Mouse (Mus musculus): ENCODE measurements around the gene Gm20388. TPM values are rescaled to one million over a fixed set of nuclear protein-coding genes. Genes with fewer than 3 reads are reported as not detected.

Gene Gm20388
- polyA plus RNA-seq, 1 experiment from 2014 or later, result not detected

- no peak for ATAC-seq (ENCODE audit: insufficient number of reproducible peaks, insufficient read depth, low FRiP score, low read depth)
- Histone ChIP-seq H3K36me3 (ENCODE audit: control insufficient read depth, insufficient read depth, low read length) (no peaks in the 10 kb centered on the region), H3K4me1 (ENCODE audit: control insufficient read depth in 2 of 2, insufficient read depth in 2 of 2, low read length in 2 of 2) (peaks cover 12 to 15% of the 10 kb centered on the region in 2 experiments; a peak in 3 of 4 replicates), H3K4me2 (ENCODE audit: low read length) (no peak overlapping the region), H3K27me3 (ENCODE audit: control insufficient read depth, insufficient read depth, low read length) (no peaks in the 10 kb centered on the region), H3K4me3 (ENCODE audit: control insufficient read depth in 1 of 2, insufficient read depth in 1 of 2, low read depth in 1 of 2, low read length in 2 of 2) (no peak overlapping the region), H3K9ac (ENCODE audit: low read length) (no peak overlapping the region), H3K9me3 (ENCODE audit: control insufficient read depth, low read length) (no peaks in the 10 kb centered on the region), H3K27ac (replicated peaks in 1 of 2; ENCODE audit: control insufficient read depth in 1 of 2, insufficient read depth in 1 of 2, low read depth in 2 of 2, low read length in 2 of 2) (no peak overlapping the region)
- 82% methylated on average over 9 of the region's 9 CpGs for WGBS
Measured at GRCm38 (mm10) chr8:123136287-123136686, 3225.6 kb downstream of the Gm20388 start.

GRCm38 (mm10) chr8:123137645-123138077 is 3227.0 kb downstream of the Gm20388 start:
- Histone ChIP-seq H3K27ac (replicated peaks in 1 of 2; ENCODE audit: control insufficient read depth in 1 of 2, insufficient read depth in 1 of 2, low read depth in 2 of 2, low read length in 2 of 2) (peak overlapping the region; percentile 29 to 34), H3K9ac (ENCODE audit: low read length) (no peak overlapping the region), H3K4me3 (ENCODE audit: control insufficient read depth in 1 of 2, insufficient read depth in 1 of 2, low read depth in 1 of 2, low read length in 2 of 2) (no peak overlapping the region), H3K4me2 (ENCODE audit: low read length) (no peak overlapping the region), H3K36me3 (ENCODE audit: control insufficient read depth, insufficient read depth, low read length) (no peaks in the 10 kb centered on the region), H3K9me3 (ENCODE audit: control insufficient read depth, low read length) (no peaks in the 10 kb centered on the region), H3K4me1 (ENCODE audit: control insufficient read depth in 2 of 2, insufficient read depth in 2 of 2, low read length in 2 of 2) (peaks cover 18 to 24% of the 10 kb centered on the region in 2 experiments; a peak in 3 of 4 replicates), H3K27me3 (ENCODE audit: control insufficient read depth, insufficient read depth, low read length) (no peaks in the 10 kb centered on the region)
- ATAC-seq (ENCODE audit: insufficient number of reproducible peaks, insufficient read depth, low FRiP score, low read depth), result peak; percentile 79
- WGBS, result 10% methylated on average over 2 of the region's 2 CpGs

- peaks cover 18 to 24% of the 10 kb centered on the region in 2 experiments; a peak in 3 of 4 replicates for H3K4me1 ChIP-seq (ENCODE audit: control insufficient read depth in 2 of 2, insufficient read depth in 2 of 2, low read length in 2 of 2)
- no peak overlapping the region for H3K27ac ChIP-seq (replicated peaks in 1 of 2; ENCODE audit: control insufficient read depth in 1 of 2, insufficient read depth in 1 of 2, low read depth in 2 of 2, low read length in 2 of 2)
- H3K9ac ChIP-seq (ENCODE audit: low read length), result no peak overlapping the region
- H3K9me3 ChIP-seq (ENCODE audit: control insufficient read depth, low read length), result no peaks in the 10 kb centered on the region
- no peaks in the 10 kb centered on the region for H3K27me3 ChIP-seq (ENCODE audit: control insufficient read depth, insufficient read depth, low read length)
- no peak overlapping the region for H3K4me2 ChIP-seq (ENCODE audit: low read length)
- WGBS, result 67% methylated on average over 4 of the region's 4 CpGs
- H3K4me3 ChIP-seq (ENCODE audit: control insufficient read depth in 1 of 2, insufficient read depth in 1 of 2, low read depth in 1 of 2, low read length in 2 of 2), result no peak overlapping the region
- ATAC-seq (ENCODE audit: insufficient number of reproducible peaks, insufficient read depth, low FRiP score, low read depth), result no peak
- no peaks in the 10 kb centered on the region for H3K36me3 ChIP-seq (ENCODE audit: control insufficient read depth, insufficient read depth, low read length)
Measured at GRCm38 (mm10) chr8:123138741-123139140, 3228.1 kb downstream of the Gm20388 start.

GRCm38 (mm10) chr8:123141741-123142462 is 3231.3 kb downstream of the Gm20388 start:
- peaks cover 16 to 24% of the 10 kb centered on the region in 2 experiments; a peak in 3 of 4 replicates for H3K4me1 ChIP-seq (ENCODE audit: control insufficient read depth in 2 of 2, insufficient read depth in 2 of 2, low read length in 2 of 2)
- no peaks in the 10 kb centered on the region for H3K9me3 ChIP-seq (ENCODE audit: control insufficient read depth, low read length)
- peak overlapping the region; percentile 30 to 49; a peak in 3 of 4 replicates for H3K27ac ChIP-seq (replicated peaks in 1 of 2; ENCODE audit: control insufficient read depth in 1 of 2, insufficient read depth in 1 of 2, low read depth in 2 of 2, low read length in 2 of 2)
- ATAC-seq (ENCODE audit: insufficient number of reproducible peaks, insufficient read depth, low FRiP score, low read depth), result no peak
- 59% methylated on average over 14 of the region's 14 CpGs for WGBS
- H3K27me3 ChIP-seq (ENCODE audit: control insufficient read depth, insufficient read depth, low read length), result no peaks in the 10 kb centered on the region
- no peak overlapping the region for H3K4me2 ChIP-seq (ENCODE audit: low read length)
- H3K36me3 ChIP-seq (ENCODE audit: control insufficient read depth, insufficient read depth, low read length), result no peaks in the 10 kb centered on the region
- no peak overlapping the region for H3K9ac ChIP-seq (ENCODE audit: low read length)
- no peak overlapping the region for H3K4me3 ChIP-seq (ENCODE audit: control insufficient read depth in 1 of 2, insufficient read depth in 1 of 2, low read depth in 1 of 2, low read length in 2 of 2)

GRCm38 (mm10) chr8:123145279-123145678 is 3234.6 kb downstream of the Gm20388 start:
- no peak overlapping the region for H3K9ac ChIP-seq (ENCODE audit: low read length)
- no peaks in the 10 kb centered on the region for H3K9me3 ChIP-seq (ENCODE audit: control insufficient read depth, low read length)
- no peaks in the 10 kb centered on the region for H3K27me3 ChIP-seq (ENCODE audit: control insufficient read depth, insufficient read depth, low read length)
- no peak overlapping the region for H3K4me2 ChIP-seq (ENCODE audit: low read length)
- peaks cover 6 to 9% of the 10 kb centered on the region in 2 experiments; a peak in 1 of 4 replicates for H3K4me1 ChIP-seq (ENCODE audit: control insufficient read depth in 2 of 2, insufficient read depth in 2 of 2, low read length in 2 of 2)
- no peaks in the 10 kb centered on the region for H3K36me3 ChIP-seq (ENCODE audit: control insufficient read depth, insufficient read depth, low read length)
- no peak overlapping the region for H3K4me3 ChIP-seq (ENCODE audit: control insufficient read depth in 1 of 2, insufficient read depth in 1 of 2, low read depth in 1 of 2, low read length in 2 of 2)
- WGBS, result 51% methylated on average over 6 of the region's 6 CpGs
- no peak overlapping the region for H3K27ac ChIP-seq (replicated peaks in 1 of 2; ENCODE audit: control insufficient read depth in 1 of 2, insufficient read depth in 1 of 2, low read depth in 2 of 2, low read length in 2 of 2)
- no peak for ATAC-seq (ENCODE audit: insufficient number of reproducible peaks, insufficient read depth, low FRiP score, low read depth)

GRCm38 (mm10) chr8:123146390-123146789 is 3235.7 kb downstream of the Gm20388 start:
- WGBS, result 81% methylated on average over 7 of the region's 7 CpGs
- no peak overlapping the region for H3K4me3 ChIP-seq (ENCODE audit: control insufficient read depth in 1 of 2, insufficient read depth in 1 of 2, low read depth in 1 of 2, low read length in 2 of 2)
- no peak overlapping the region for H3K4me2 ChIP-seq (ENCODE audit: low read length)
- no peaks in the 10 kb centered on the region for H3K27me3 ChIP-seq (ENCODE audit: control insufficient read depth, insufficient read depth, low read length)
- no peaks in the 10 kb centered on the region for H3K9me3 ChIP-seq (ENCODE audit: control insufficient read depth, low read length)
- H3K27ac ChIP-seq (replicated peaks in 1 of 2; ENCODE audit: control insufficient read depth in 1 of 2, insufficient read depth in 1 of 2, low read depth in 2 of 2, low read length in 2 of 2), result no peak overlapping the region
- no peak for ATAC-seq (ENCODE audit: insufficient number of reproducible peaks, insufficient read depth, low FRiP score, low read depth)
- peaks cover 6 to 9% of the 10 kb centered on the region in 2 experiments; a peak in 1 of 4 replicates for H3K4me1 ChIP-seq (ENCODE audit: control insufficient read depth in 2 of 2, insufficient read depth in 2 of 2, low read length in 2 of 2)
- no peak overlapping the region for H3K9ac ChIP-seq (ENCODE audit: low read length)
- H3K36me3 ChIP-seq (ENCODE audit: control insufficient read depth, insufficient read depth, low read length), result no peaks in the 10 kb centered on the region

GRCm38 (mm10) chr8:123150737-123151171 is 3240.1 kb downstream of the Gm20388 start:
- Histone ChIP-seq H3K4me1 (ENCODE audit: control insufficient read depth in 2 of 2, insufficient read depth in 2 of 2, low read length in 2 of 2) (peaks cover under 1 to 1% of the 10 kb centered on the region in 2 experiments), H3K36me3 (ENCODE audit: control insufficient read depth, insufficient read depth, low read length) (no peaks in the 10 kb centered on the region), H3K4me3 (ENCODE audit: control insufficient read depth in 1 of 2, insufficient read depth in 1 of 2, low read depth in 1 of 2, low read length in 2 of 2) (no peak overlapping the region), H3K4me2 (ENCODE audit: low read length) (no peak overlapping the region), H3K27me3 (ENCODE audit: control insufficient read depth, insufficient read depth, low read length) (no peaks in the 10 kb centered on the region), H3K9me3 (ENCODE audit: control insufficient read depth, low read length) (no peaks in the 10 kb centered on the region), H3K27ac (replicated peaks in 1 of 2; ENCODE audit: control insufficient read depth in 1 of 2, insufficient read depth in 1 of 2, low read depth in 2 of 2, low read length in 2 of 2) (peak overlapping the region; percentile 55 to 67; a peak in 3 of 4 replicates), H3K9ac (ENCODE audit: low read length) (no peak overlapping the region)
- WGBS, result 52% methylated on average over 9 of the region's 9 CpGs
- ATAC-seq (ENCODE audit: insufficient number of reproducible peaks, insufficient read depth, low FRiP score, low read depth), result peak; percentile 45; the same call in 1 of the 2 replicates

Measured in heart, embryonic 14.5 days (tissue).